1 mouse cellular context compared by ENCODE assay signal in the genomic region with DNA sequence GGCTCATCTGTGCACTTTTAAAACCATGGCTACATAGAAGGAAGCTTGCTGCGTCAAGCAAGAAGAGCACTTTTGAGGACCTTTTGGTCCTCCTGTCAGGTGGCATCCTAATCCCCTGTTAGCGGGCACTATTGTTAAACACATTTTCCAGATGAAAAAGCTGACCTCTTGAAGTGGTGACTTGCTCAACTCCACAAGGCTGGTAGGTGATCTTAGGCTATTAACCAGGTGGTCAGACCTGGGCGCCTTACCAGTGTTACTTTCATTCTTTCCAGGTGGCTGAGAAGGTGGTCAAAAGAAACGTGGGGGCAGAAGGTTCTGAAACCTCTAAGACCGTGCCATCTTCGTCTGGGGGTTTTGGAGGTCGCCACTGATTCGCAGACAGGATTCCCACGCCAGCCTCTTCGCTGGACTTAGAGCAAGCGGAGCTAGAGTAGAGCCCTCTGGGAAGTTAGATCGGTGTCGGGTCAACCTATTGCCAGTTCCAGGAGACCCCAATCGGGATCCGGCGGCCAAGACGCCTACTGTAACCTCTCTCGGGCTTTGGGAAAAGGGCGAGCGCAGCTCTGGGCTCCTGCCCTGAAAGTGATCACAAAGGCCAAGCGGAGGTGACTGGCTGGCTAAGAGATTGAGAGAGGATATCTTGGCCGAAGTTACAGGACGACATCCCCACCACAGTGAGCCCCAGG.
A peak's percentile ranks its signal among the peaks of the same experiment; 100 is the strongest.
TF ChIP-seq lines count a peak whose summit lies in the region.

No protein-coding gene starts in this region.

TF ChIP-seq in CH12.LX, 34 proteins besides CTCF, POLR2A, EP300 and RAD21:
- TF ChIP-seq MAZ (IDR thresholded peaks at IDR 0.05; ENCODE audit: low read depth, low read length): no peak
- TF ChIP-seq ZMIZ1 (IDR thresholded peaks at IDR 0.05; ENCODE audit: low read depth, low read length): 0 out of 2 replicates have a peak, but pooled peaks have one; percentile 11
- 0 out of 2 replicates have a peak, but pooled peaks have one; percentile 9 for TF ChIP-seq BHLHE40 (IDR thresholded peaks at IDR 0.05; ENCODE audit: low read depth, low read length)
TF ChIP-seq in CH12.LX: peak in this region for 2.
